Mouse (Mus musculus) embryonic facial prominence, embryonic 14.5 days (tissue): Measurements from ENCODE around the gene Dpp8. TPM values are rescaled to one million over a fixed set of nuclear protein-coding genes. Genes with fewer than 3 reads are reported as not detected.

Experiments used
- ATAC-seq: fragments of 200-750 bp; cut with Nextera tagmentation; 2 replicates; pipeline ENCODE4 v1.8.0; 2017; ENCODE audit warnings: low read depth, moderate number of reproducible peaks, moderate TSS enrichment
- DNase-seq: peaks from one replicate; pipeline ENCODE4 v3.0.0-alpha.2; 2015; ENCODE audit warnings: low spot score
- H3K27ac ChIP-seq: fragments of 300-500 bp; sonication (generic); replicated peaks from 2 replicates; pipeline ENCODE4 v1.5.1; 2014; ENCODE audit warnings: low read depth, mild to moderate bottlenecking, low read length, moderate library complexity
- H3K27me3 ChIP-seq: fragments of 300-500 bp; sonication (generic); replicated peaks from 2 replicates; pipeline ENCODE4 v1.6.1; 2014; ENCODE audit warnings: low read length; ENCODE audit not compliant: control insufficient read depth, insufficient read depth
- H3K36me3 ChIP-seq: fragments of 300-500 bp; sonication (generic); 2 replicates; pipeline ENCODE4 v1.6.1; 2014; ENCODE audit warnings: low read length, mixed read lengths; ENCODE audit not compliant: control insufficient read depth, insufficient read depth
- H3K4me1 ChIP-seq: fragments of 300-500 bp; sonication (generic); 2 replicates; pipeline ENCODE4 v1.6.1; 2014; ENCODE audit warnings: antibody characterized with exemption, low read length; ENCODE audit not compliant: control insufficient read depth, insufficient read depth
- H3K4me2 ChIP-seq: fragments of 300-500 bp; sonication (generic); 2 replicates; pipeline ENCODE4 v1.6.1; 2014; ENCODE audit warnings: low read depth, mild to moderate bottlenecking, low read length, moderate library complexity, mixed read lengths
- H3K4me3 ChIP-seq: fragments of 300-500 bp; sonication (generic); 2 replicates; pipeline ENCODE4 v1.5.1; 2014; ENCODE audit warnings: low read depth, mild to moderate bottlenecking, low read length
- H3K9ac ChIP-seq: fragments of 300-500 bp; sonication (generic); 2 replicates; pipeline ENCODE4 v1.6.1; 2014; ENCODE audit warnings: low read depth, mild to moderate bottlenecking, low read length, moderate library complexity, mixed read lengths
- H3K9me3 ChIP-seq: fragments of 300-500 bp; sonication (generic); 2 replicates; pipeline ENCODE4 v1.6.1; 2016; ENCODE audit warnings: low read length; ENCODE audit not compliant: control insufficient read depth
- WGBS: fragments of 180-500 bp; shearing (Covaris S2); extraction: QIAGEN DNeasy Blood & Tissue Kit; methylation state at CpG from one replicate; pipeline ENCODE4 v1.1.7; 2014; 5-methylcytosine and 5-hydroxymethylcytosine counted together
- polyA plus RNA-seq: library from polyadenylated mRNA; unstranded; fragments of >200 nt; fragmentation: Nextera tagmentation; extraction: Ambion mirVana; gene quantifications from 2 replicates; pipeline ENCODE4 v1.2.1, GENCODE M21; 2014

Dpp8 gene
- polyA plus RNA-seq, 1 experiment from 2014 or later, result 31.7 TPM

DNA sequence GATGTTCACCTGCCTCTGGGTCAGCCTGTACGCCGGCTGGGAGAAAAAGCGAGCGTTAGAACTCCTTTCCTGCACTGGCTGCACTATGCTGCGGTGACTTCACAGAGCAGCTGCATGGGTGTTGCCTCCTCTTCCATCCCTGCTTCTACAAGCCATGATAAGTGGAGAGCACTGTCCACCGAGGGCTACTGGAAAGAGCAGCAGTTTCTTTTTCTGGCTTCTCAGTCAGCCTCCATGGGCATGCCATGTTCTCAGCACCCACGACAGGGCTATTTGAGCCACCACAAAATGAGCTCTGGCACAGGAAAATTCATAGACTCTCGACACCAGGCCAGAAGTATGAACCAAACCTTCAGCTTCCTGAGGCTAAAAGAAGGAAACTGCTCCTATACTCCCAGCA, 26.5 kb upstream of the Dpp8 start:
- 93% methylated on average over 8 of the region's 8 CpGs for WGBS
- Histone ChIP-seq H3K9ac (no peak overlapping the region), H3K4me1 (no peaks in the 10 kb centered on the region), H3K4me2 (no peak overlapping the region), H3K27ac (no peak overlapping the region), H3K27me3 (no peaks in the 10 kb centered on the region), H3K4me3 (no peak overlapping the region), H3K9me3 (peaks cover 5% of the 10 kb centered on the region; the same call in 1 of the 2 replicates), H3K36me3 (peaks cover 63% of the 10 kb centered on the region)
- DNase-seq (no peak), ATAC-seq (no peak)

DNA sequence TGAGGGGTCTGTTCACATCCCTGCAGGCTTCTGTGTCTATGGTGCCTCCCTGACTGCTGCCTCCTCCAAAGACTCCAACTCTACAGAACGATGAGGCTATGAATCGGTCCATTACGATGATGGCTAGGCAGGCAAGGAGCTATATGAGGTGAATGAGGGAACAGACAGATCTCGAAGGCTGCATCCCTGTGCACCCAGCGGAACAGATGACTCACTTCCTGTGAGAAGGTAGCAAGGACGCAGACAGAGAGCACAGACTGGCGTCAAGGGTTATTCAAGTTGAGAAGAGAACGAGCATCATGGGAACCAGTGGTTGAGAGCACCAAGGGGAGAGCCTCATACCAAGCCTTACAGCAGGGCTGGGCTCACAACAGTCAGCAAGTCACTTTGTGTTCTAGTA, 21.6 kb upstream of the Dpp8 start:
- DNase-seq, result no peak
- H3K27me3 ChIP-seq, result no peaks in the 10 kb centered on the region
- 76% methylated on average over 8 of the region's 8 CpGs for WGBS
- no peak overlapping the region for H3K4me2 ChIP-seq
- H3K4me1 ChIP-seq, result no peaks in the 10 kb centered on the region
- no peak overlapping the region for H3K27ac ChIP-seq
- no peak overlapping the region for H3K4me3 ChIP-seq
- H3K9me3 ChIP-seq, result peaks cover 5% of the 10 kb centered on the region; the same call in 1 of the 2 replicates
- no peak overlapping the region for H3K9ac ChIP-seq
- H3K36me3 ChIP-seq, result peaks cover 30% of the 10 kb centered on the region
- ATAC-seq, result no peak

DNA sequence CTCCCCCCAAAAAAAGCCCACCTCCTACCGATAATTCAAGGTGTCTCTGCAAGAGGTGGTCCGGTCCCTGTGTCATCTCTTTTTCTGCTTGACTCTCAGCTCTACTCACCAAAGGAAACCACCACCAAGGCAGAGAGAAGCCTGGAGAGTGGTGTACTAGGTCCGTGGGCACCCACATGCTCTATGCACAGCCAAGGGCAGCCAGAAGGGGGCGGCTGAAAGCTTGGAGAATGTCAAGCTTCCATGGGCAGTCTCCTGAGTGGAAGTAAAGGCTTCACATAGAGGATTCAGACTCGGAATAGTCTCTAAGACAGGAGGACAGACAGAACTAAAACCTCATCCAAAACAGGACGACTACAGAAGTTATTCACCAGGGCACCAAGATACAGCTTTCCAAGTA, 20.9 kb upstream of the Dpp8 start:
- DNase-seq, result no peak
- H3K4me3 ChIP-seq, result no peak overlapping the region
- ATAC-seq, result no peak
- no peaks in the 10 kb centered on the region for H3K4me1 ChIP-seq
- 58% methylated on average over 6 of the region's 6 CpGs for WGBS
- H3K9ac ChIP-seq, result no peak overlapping the region
- H3K27ac ChIP-seq, result no peak overlapping the region
- H3K4me2 ChIP-seq, result no peak overlapping the region
- no peaks in the 10 kb centered on the region for H3K27me3 ChIP-seq
- peaks cover 5% of the 10 kb centered on the region; the same call in 1 of the 2 replicates for H3K9me3 ChIP-seq
- H3K36me3 ChIP-seq, result peaks cover 24% of the 10 kb centered on the region

DNA sequence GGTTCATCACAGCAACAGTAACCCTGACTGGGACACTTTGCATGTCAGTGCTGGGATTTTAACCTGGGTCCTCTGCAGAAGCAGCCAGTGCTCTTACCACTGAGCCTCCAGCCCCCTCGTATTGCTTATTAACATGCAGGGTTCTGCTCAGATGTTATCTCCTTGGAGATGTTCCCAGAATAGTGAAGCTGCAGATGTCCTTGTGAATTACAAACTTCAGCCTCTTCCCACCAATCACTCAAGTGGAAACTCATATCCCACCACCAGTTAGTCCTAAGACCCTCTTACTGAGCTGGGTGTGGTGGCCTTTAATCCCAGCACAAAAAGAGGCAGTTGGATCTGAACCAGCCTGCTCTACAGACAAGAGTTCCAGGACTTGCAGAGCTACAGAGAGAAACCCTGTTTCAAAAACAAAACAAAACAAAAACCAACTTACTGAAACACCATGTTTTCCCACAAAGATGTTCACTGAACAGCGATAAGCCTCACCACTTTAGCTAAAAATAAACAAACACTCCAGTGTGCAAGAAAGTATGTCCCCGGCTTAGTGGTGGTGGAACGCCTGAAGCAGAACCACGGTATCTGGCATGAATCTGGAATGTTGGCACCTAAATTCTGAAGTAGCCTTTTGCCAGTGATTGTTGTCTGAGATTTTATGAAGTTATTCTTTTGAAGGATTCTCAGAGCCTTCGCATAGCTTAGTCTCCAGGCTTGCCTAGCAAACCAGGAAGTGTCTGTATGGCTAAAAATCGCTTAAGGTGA, 16.6 kb upstream of the Dpp8 start:
- Histone ChIP-seq H3K9ac (no peak overlapping the region), H3K27ac (0 out of 2 replicates have a peak overlapping the region, but pooled peaks have one; percentile 1), H3K4me2 (no peak overlapping the region), H3K9me3 (no peaks in the 10 kb centered on the region), H3K36me3 (no peaks in the 10 kb centered on the region), H3K27me3 (no peaks in the 10 kb centered on the region), H3K4me3 (no peak overlapping the region), H3K4me1 (peaks cover 13% of the 10 kb centered on the region)
- WGBS, result 66% methylated on average over 7 of the region's 7 CpGs
- DNase-seq (no peak), ATAC-seq (no peak)

DNA sequence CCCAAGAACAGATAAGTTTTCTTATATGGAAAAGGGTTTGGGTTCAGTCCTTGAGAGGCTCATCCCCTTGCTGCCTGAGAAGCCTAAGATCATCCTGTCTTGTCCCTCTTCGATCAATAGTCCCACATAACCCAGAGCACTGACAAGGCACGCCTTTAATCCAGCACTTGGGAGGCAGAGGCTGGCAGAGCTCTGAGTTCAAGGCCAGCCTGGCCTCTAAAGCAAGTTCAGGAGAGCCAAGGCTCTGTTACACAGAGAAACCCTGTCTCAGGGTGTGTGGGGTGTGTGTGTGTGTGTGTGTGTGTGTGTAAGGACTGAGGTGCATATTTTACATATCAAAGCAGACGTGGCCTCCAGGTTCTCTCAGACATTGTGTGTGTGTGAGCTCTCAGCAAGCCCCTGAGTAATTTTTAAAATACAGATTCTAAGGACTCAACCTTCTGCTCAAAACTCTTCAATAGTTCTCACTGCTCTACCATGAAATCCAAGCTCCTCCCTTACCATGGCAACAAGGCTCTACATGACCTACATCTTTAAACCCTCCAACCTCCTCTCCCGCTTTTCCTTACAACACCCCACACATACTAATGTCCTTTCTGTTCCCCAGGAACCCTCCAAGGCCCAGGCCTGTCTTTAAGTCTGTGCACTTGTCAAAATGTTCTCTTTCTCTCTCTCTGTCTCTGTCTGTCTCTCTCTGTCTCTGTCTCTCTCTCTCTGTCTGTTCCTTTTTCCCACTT, 15.8 kb upstream of the Dpp8 start:
- Histone ChIP-seq H3K27me3 (no peaks in the 10 kb centered on the region), H3K9ac (no peak overlapping the region), H3K4me1 (peaks cover 14% of the 10 kb centered on the region), H3K9me3 (no peaks in the 10 kb centered on the region), H3K27ac (no peak overlapping the region), H3K36me3 (no peaks in the 10 kb centered on the region), H3K4me3 (no peak overlapping the region), H3K4me2 (no peak overlapping the region)
- 84% methylated on average over 4 of the region's 4 CpGs for WGBS
- DNase-seq (no peak), ATAC-seq (no peak)

DNA sequence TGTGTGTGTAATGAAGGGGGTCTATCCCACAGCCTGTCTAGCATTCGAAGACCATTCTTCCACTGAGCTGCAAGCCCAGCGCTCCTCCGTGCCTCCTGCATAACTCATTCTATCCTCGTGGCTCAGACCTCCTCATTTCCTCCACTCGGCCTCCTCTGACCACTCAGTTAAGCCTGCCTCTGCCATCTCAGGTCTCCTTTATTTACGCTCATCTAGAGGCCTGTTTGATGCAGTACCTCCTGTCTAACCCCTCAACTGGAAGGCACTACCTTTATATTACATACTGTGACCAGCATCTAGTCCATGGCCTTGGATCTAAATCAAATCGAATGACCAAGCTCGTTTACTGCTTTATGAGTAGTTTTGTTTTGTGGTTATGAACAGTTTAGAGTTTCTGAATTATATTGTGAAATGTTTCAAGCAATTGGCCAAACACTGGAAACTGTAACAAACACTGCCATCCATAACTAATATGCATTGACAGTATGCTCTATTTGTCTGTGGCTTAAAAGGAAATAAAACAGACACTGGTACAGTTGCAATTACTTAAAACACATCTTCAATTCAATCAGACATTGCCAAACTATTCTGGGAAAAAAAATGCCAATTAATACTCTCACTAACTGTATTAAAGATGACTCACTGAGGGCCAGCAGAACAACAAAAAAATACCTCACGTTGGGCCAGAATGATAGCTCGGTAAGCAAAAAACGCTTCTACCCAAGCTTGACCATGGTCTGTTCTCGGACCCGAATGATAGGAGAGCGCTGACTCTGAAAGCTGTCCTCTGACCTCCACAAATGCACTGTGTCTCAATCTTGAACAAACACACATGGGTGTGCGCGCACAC, 15.0 kb upstream of the Dpp8 start:
- no peaks in the 10 kb centered on the region for H3K36me3 ChIP-seq
- ATAC-seq (no peak), DNase-seq (no peak)
- H3K27me3 ChIP-seq, result no peaks in the 10 kb centered on the region
- WGBS, result 85% methylated on average over 16 of the region's 16 CpGs
- no peak overlapping the region for H3K27ac ChIP-seq
- peaks cover 17% of the 10 kb centered on the region for H3K4me1 ChIP-seq
- no peaks in the 10 kb centered on the region for H3K9me3 ChIP-seq
- no peak overlapping the region for H3K4me2 ChIP-seq
- H3K9ac ChIP-seq, result no peak overlapping the region
- H3K4me3 ChIP-seq, result no peak overlapping the region

DNA sequence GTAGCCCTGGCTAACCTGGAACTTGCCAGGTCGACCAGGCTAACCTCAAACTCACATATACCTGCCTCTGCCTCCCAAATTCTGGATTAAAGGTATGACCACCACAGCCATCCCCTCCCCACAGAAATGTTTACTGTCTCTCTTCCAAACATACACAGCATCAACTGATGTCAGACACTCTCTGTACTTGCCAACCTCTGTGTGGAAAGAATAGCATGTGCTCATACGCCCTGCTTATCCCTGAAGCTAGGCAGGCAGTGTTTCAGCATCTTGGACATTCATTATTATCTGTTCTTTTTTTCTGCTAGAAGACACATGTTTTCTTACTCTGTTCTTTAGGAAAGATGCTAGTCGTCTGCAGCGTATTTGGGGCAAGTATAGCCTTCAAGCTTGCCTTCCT, 14.3 kb upstream of the Dpp8 start:
- ATAC-seq (no peak), DNase-seq (no peak)
- 83% methylated on average over 4 of the region's 4 CpGs for WGBS
- Histone ChIP-seq H3K4me1 (peaks cover 19% of the 10 kb centered on the region), H3K36me3 (no peaks in the 10 kb centered on the region), H3K4me2 (no peak overlapping the region), H3K27ac (no peak overlapping the region), H3K4me3 (no peak overlapping the region), H3K27me3 (no peaks in the 10 kb centered on the region), H3K9ac (no peak overlapping the region), H3K9me3 (no peaks in the 10 kb centered on the region)

DNA sequence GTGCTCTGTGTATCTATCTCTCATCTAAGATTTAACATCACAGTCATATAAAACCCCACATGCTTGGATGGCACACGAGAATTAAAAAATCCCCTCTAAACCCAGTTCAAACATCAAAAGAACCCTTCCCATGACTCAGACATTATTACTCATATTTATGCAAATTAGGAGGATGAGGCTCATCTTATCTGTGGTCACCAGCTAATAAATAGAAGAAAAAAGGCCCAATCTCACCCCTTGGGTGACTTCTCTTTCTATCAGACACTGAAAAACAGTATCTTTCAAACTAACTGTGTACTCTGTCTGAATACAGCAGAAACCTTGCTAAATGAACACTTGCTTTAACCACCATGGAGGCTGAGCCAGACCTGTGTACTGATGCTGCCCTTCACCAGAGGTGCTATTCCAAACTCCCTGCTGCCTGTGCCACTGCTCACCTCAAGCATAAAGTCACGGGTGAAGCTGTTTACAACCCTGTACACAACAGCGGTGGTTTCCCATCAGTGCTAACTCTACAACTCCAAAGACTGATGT, 13.6 kb upstream of the Dpp8 start:
- Histone ChIP-seq H3K9me3 (no peaks in the 10 kb centered on the region), H3K27ac (no peak overlapping the region), H3K4me3 (no peak overlapping the region), H3K27me3 (no peaks in the 10 kb centered on the region), H3K4me1 (peaks cover 19% of the 10 kb centered on the region), H3K9ac (no peak overlapping the region), H3K36me3 (no peaks in the 10 kb centered on the region), H3K4me2 (no peak overlapping the region)
- no peak for ATAC-seq
- no peak for DNase-seq
- 70% methylated on average over 3 of the region's 3 CpGs for WGBS
